Comparison of ENCODE assay signal across 21 mouse cellular contexts in genomic region chr12:79382416-79382815, GRCm38 (mm10).
A peak's percentile ranks its signal among the peaks of the same experiment; 100 is the strongest.
DNase-seq lines count a peak whose midpoint lies in the region; ATAC-seq and TF ChIP-seq lines count a peak whose summit lies in the region.
"Had no signal": no experiment of that assay in that cellular context is flagged by ENCODE, and none has a peak within 500 bp of the region (broad histone marks: within the 10 kb centered on the region; RNA-seq: fewer than 3 reads in every experiment).

No protein-coding gene starts in this region.

- H3K27me3 ChIP-seq in lung, embryonic 14.5 days (ENCODE audit: insufficient read depth, low read length), result no peaks in the 10 kb centered on the region
- H3K27me3 ChIP-seq in hindbrain, embryonic 11.5 days (ENCODE audit: control insufficient read depth, insufficient read depth, low read length), result no peaks in the 10 kb centered on the region
- no peaks in the 10 kb centered on the region for H3K27me3 ChIP-seq in midbrain, embryonic 10.5 days (ENCODE audit: low read depth, poor library complexity, severe bottlenecking)
- H3K27me3 ChIP-seq: forebrain, embryonic 13.5 days; midbrain, embryonic 12.5 days had no signal

- no peak for TF ChIP-seq POLR2A in brain, embryonic 14.5 days (IDR thresholded peaks at IDR 0.05; ENCODE audit: borderline replicate concordance, extremely low read depth, insufficient read depth, insufficient read length, poor library complexity, severe bottlenecking)

- WGBS in lung, embryonic 14.5 days, result 53% methylated on average over 2 of the region's 2 CpGs
- WGBS in hindbrain, embryonic 11.5 days, result 78% methylated on average over 2 of the region's 2 CpGs
- WGBS in midbrain, embryonic 10.5 days, result 40% methylated on average over 2 of the region's 2 CpGs

- no peak for ATAC-seq in lung, embryonic 14.5 days (ENCODE audit: insufficient read depth)
- peak; percentile 79 for ATAC-seq in megakaryocyte-erythroid progenitor cell, adult 5-6 weeks (replicated peaks; ENCODE audit: low FRiP score, low TSS enrichment, poor library complexity, severe bottlenecking)
- no peak for ATAC-seq in hindbrain, embryonic 11.5 days (ENCODE audit: low FRiP score)
- ATAC-seq: forebrain, embryonic 13.5 days had no signal

- no peak overlapping the region for H3K27ac ChIP-seq in lung, embryonic 14.5 days (ENCODE audit: low read depth)
- no peak overlapping the region for H3K27ac ChIP-seq in hindbrain, embryonic 11.5 days (ENCODE audit: low read depth, low read length)
- H3K27ac ChIP-seq in midbrain, embryonic 10.5 days (replicated peaks), result no peak overlapping the region
- H3K27ac ChIP-seq: forebrain, embryonic 13.5 days; hindbrain, embryonic 10.5 days; left cerebral cortex, adult 2 months; midbrain, embryonic 12.5 days had no signal

- no peak for TF ChIP-seq CTCF in lung, embryonic 14.5 days (IDR thresholded peaks at IDR 0.05; ENCODE audit: low read depth)
- no peak for TF ChIP-seq CTCF in brain, embryonic 14.5 days (IDR thresholded peaks at IDR 0.05; ENCODE audit: borderline replicate concordance, extremely low read depth, insufficient read depth, insufficient read length)

- peaks cover 37% of the 10 kb centered on the region for H3K4me1 ChIP-seq in lung, embryonic 14.5 days (ENCODE audit: insufficient read depth)
- H3K4me1 ChIP-seq in hindbrain, embryonic 11.5 days (replicated peaks; ENCODE audit: control insufficient read depth, insufficient read depth, low read length), result no peaks in the 10 kb centered on the region
- peaks cover 33% of the 10 kb centered on the region for H3K4me1 ChIP-seq in midbrain, embryonic 10.5 days

- no peak overlapping the region for H3K4me3 ChIP-seq in lung, embryonic 14.5 days (ENCODE audit: low read depth, low read length)
- no peak overlapping the region for H3K4me3 ChIP-seq in hindbrain, embryonic 11.5 days (ENCODE audit: low read depth, low read length)
- no peak overlapping the region for H3K4me3 ChIP-seq in midbrain, embryonic 10.5 days
- H3K4me3 ChIP-seq: forebrain, embryonic 13.5 days; hindbrain, embryonic 10.5 days; left cerebral cortex, adult 2 months; midbrain, embryonic 12.5 days had no signal

- no peaks in the 10 kb centered on the region for H3K9me3 ChIP-seq in lung, embryonic 14.5 days (ENCODE audit: low read depth, low read length)
- H3K9me3 ChIP-seq in hindbrain, embryonic 11.5 days (ENCODE audit: control insufficient read depth, low read length), result no peaks in the 10 kb centered on the region
- H3K9me3 ChIP-seq in midbrain, embryonic 10.5 days (replicated peaks), result no peaks in the 10 kb centered on the region
- H3K9me3 ChIP-seq: forebrain, embryonic 13.5 days; hindbrain, embryonic 10.5 days; midbrain, embryonic 12.5 days had no signal

- no peak overlapping the region for H3K4me2 ChIP-seq in lung, embryonic 14.5 days
- H3K4me2 ChIP-seq in hindbrain, embryonic 11.5 days (replicated peaks; ENCODE audit: low read depth, low read length), result no peak overlapping the region
- H3K4me2 ChIP-seq: forebrain, embryonic 13.5 days; heart, embryonic 11.5 days; midbrain, embryonic 12.5 days had no signal

- peak; percentile 11 for DNase-seq in lung, embryonic 14.5 days
- DNase-seq in lung, postnatal 10 days, result no peak
- peak; percentile 78 for DNase-seq in 416B (ENCODE audit: low read depth)
- DNase-seq in brain, embryonic 14.5 days (ENCODE audit: low read depth), result peak; percentile 38
- DNase-seq in hindbrain, embryonic 11.5 days (ENCODE audit: low spot score), result no peak
- no peak for DNase-seq in ovary, postnatal 36 days (ENCODE audit: low spot score)
- DNase-seq in midbrain, embryonic 10.5 days (ENCODE audit: low spot score), result no peak
- DNase-seq: adrenal gland, postnatal 36 days; cerebellum, adult 11 months; cerebellum, adult 9-11 months; heart, postnatal 10 days; kidney, adult 18-20 months; layer of hippocampus, adult 9-11 months; lung, postnatal 4 days; right cerebral cortex, postnatal 25 days had no signal

- H3K9ac ChIP-seq in lung, embryonic 14.5 days, result no peak overlapping the region
- no peak overlapping the region for H3K9ac ChIP-seq in hindbrain, embryonic 11.5 days (ENCODE audit: low read depth, low read length)
- H3K9ac ChIP-seq: forebrain, embryonic 13.5 days; midbrain, embryonic 12.5 days had no signal

- H3K36me3 ChIP-seq in lung, embryonic 14.5 days (ENCODE audit: insufficient read depth), result no peaks in the 10 kb centered on the region
- no peaks in the 10 kb centered on the region for H3K36me3 ChIP-seq in hindbrain, embryonic 11.5 days (ENCODE audit: control insufficient read depth, insufficient read depth, low read length)
- H3K36me3 ChIP-seq in midbrain, embryonic 10.5 days, result no peaks in the 10 kb centered on the region
- H3K36me3 ChIP-seq: hindbrain, embryonic 10.5 days; midbrain, embryonic 12.5 days had no signal

Comparison
In these comparisons a context has a peak if more than half of its experiments do, and no peak if none do; other contexts are left out.
1. DNase-seq: peak in lung, embryonic 14.5 days (single experiment), 416B (single experiment) and brain, embryonic 14.5 days (single experiment); none in lung, postnatal 10 days (single experiment), hindbrain, embryonic 11.5 days (single experiment), ovary, postnatal 36 days (single experiment) and midbrain, embryonic 10.5 days (single experiment).